Mouse (Mus musculus) bone marrow macrophage, adult 2 months (primary cell): ENCODE data around the gene Mxra8. TPM values are rescaled to one million over a fixed set of nuclear protein-coding genes. Genes with fewer than 3 reads are reported as not detected.

Experiments used
- H3K27ac ChIP-seq: 2 replicates; pipeline ENCODE4 v1.5.1; 2012; ENCODE audit warnings: low read depth, low read length; ENCODE audit not compliant: insufficient read depth
- H3K4me1 ChIP-seq: 2 replicates; pipeline ENCODE4 v1.6.1; 2012; ENCODE audit warnings: low read length; ENCODE audit not compliant: control insufficient read depth, insufficient read depth
- H3K4me3 ChIP-seq: 2 replicates; pipeline ENCODE4 v1.5.1; 2012; ENCODE audit warnings: mild to moderate bottlenecking, low read length, moderate library complexity; ENCODE audit not compliant: insufficient read depth
- CTCF ChIP-seq: IDR thresholded peaks from 2 replicates; pipeline ENCODE4 v1.5.1; 2012; ENCODE audit warnings: low read depth, mild to moderate bottlenecking, low read length, moderate library complexity
- POLR2A ChIP-seq: IDR thresholded peaks from 2 replicates; pipeline ENCODE4 v1.6.1; 2012; ENCODE audit warnings: mild to moderate bottlenecking, low read depth, low read length, borderline replicate concordance
- polyA plus RNA-seq: library from polyadenylated mRNA; stranded (reverse); fragments of >200 nt; gene quantifications from 2 replicates; pipeline ENCODE4 v1.2.4, GENCODE M21; 2012; ENCODE audit not compliant: missing spikeins, insufficient read depth, insufficient read length

Gene Mxra8
- polyA plus RNA-seq, 1 experiment: 1.2 TPM

GRCm38 (mm10) chr4:155833234-155833633 is 6.2 kb upstream of the Mxra8 start:
- Histone ChIP-seq H3K27ac (peak overlapping the region; percentile 52), H3K4me1 (peaks cover 33% of the 10 kb centered on the region), H3K4me3 (peak overlapping the region; percentile 91; the same call in 1 of the 2 replicates)
- no peak for TF ChIP-seq CTCF
- TF ChIP-seq POLR2A: no peak

DNA sequence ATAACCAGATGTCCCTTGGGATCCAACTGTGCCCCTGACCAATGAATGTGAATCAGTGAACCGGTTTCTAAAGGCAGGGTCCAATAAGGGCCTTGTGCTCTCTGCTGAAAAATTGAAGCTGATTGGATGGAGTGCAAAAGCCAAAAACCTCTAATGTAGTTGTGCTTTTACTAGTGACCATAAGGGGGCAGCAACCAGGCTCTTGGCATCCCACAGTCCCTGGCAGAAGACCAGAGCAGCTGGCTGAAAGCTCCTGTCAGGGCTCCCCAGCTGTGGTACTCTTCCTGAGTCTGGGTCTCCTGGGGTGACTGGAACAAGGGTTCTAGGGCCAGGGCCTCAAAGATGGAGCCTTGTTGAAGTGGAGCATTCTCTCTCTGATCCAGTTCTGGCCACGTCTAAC is 5.6 kb upstream of the Mxra8 start:
- H3K4me3 ChIP-seq: no peak overlapping the region
- peak overlapping the region; percentile 52; the same call in 1 of the 2 replicates for H3K27ac ChIP-seq
- TF ChIP-seq POLR2A (no peak), CTCF (no peak; the same call in 1 of the 2 replicates)
- peaks cover 33% of the 10 kb centered on the region for H3K4me1 ChIP-seq

GRCm38 (mm10) chr4:155837404-155838010 is 2.0 kb upstream of the Mxra8 start:
- peaks cover 32% of the 10 kb centered on the region for H3K4me1 ChIP-seq
- H3K4me3 ChIP-seq: no peak overlapping the region
- TF ChIP-seq POLR2A (no peak), CTCF (no peak)
- H3K27ac ChIP-seq: no peak overlapping the region

DNA sequence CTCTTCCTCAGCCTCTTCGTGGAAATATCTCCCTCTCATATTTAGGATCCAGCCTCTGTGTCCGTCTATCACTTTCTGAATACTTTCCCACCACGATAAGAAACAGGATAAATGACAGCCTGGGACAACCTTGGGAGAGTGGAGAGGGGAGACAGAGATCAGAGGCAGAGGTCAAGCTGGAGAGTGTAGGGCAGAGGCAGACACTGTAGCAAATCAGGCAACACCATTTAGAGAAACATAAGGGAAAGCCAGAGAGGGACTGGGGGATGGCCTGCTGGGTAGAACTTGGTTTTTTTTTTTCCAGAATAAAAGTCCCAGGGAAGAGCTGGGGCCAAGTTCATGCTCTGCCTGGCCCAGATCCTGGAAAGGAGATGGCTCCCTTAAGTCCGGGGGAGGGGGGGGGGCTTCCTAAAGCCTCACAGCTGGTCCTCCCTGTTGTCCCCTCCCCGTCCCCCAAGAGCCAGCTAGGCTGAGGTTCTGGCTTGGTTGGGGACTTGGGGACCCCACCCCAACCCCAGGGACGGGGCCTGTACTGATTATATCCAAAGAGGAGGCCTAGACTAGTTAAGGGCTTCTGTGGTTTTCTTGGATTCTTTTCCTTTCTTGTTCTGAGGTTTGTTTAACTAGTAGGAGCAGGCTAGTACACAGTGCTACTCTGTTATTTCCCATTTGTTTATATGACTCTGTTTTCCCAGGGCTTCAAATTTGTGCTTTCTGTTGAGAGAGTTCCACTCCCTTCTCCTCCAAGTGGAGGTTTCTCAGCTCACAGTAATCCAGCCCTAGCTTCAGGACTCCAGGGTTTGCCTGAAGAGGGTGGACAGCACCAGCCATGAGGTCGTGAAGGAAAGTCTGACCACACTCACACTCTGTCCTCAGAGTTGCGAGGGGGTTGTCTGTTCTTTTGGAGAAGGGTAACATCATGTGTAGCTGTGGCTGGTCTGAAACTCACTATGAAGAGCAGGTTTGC is 1.0 kb upstream of the Mxra8 start:
- no peak overlapping the region for H3K4me3 ChIP-seq
- peaks cover 22% of the 10 kb centered on the region for H3K4me1 ChIP-seq
- H3K27ac ChIP-seq: no peak overlapping the region
- TF ChIP-seq CTCF: no peak
- no peak for TF ChIP-seq POLR2A

DNA sequence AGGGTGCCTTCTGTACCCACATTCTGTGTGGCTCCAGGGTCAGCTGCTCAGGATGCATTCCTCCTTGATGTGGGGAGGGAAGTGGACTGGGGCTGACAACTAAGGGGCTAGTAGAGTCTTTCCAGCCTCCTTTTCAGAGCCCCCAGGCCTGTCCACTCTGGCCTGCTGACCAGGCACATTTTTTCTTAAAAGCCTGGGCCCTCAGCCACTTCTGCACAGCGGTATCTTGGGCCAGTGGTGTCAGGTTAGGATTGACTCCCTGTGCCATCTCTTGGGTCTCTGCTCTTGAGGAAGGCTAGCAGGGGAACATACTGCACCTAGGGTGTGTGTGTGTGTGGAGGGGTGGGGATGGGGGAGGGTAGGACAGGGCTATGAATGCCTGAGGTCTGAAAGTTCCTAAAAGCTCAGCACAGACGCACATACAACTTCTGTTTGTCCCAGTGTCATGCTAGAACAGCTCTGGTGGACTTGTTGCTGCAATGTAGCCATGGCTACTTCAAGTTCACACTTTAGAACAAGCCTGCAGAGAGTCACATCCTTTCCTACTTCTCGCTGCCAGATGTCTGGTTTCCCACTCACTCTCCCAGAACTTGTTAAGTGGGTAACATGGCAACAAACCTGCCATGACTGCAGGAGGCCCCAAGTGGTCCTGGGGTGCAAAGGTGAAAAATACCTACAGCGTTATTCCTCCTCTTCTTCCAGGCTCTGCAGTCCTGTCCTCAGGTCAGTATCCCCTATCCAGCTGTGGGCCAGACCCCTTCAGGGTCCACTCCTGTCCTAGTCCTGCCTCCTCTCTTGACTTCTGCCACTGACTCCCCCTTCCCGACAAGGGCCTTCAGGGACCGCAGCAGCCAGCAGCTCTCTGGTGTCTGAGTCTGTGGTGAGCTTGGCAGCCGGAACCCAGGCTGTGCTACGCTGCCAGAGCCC is 859 bp downstream of the Mxra8 start:
- peak overlapping the region; percentile 60 for H3K4me3 ChIP-seq
- no peak overlapping the region for H3K27ac ChIP-seq
- TF ChIP-seq CTCF (no peak), POLR2A (no peak)
- H3K4me1 ChIP-seq: peaks cover 17% of the 10 kb centered on the region

GRCm38 (mm10) chr4:155841003-155841454 is 1.5 kb downstream of the Mxra8 start:
- no peak overlapping the region for H3K27ac ChIP-seq
- no peak for TF ChIP-seq POLR2A
- TF ChIP-seq CTCF: no peak
- peak overlapping the region; percentile 60 for H3K4me3 ChIP-seq

DNA sequence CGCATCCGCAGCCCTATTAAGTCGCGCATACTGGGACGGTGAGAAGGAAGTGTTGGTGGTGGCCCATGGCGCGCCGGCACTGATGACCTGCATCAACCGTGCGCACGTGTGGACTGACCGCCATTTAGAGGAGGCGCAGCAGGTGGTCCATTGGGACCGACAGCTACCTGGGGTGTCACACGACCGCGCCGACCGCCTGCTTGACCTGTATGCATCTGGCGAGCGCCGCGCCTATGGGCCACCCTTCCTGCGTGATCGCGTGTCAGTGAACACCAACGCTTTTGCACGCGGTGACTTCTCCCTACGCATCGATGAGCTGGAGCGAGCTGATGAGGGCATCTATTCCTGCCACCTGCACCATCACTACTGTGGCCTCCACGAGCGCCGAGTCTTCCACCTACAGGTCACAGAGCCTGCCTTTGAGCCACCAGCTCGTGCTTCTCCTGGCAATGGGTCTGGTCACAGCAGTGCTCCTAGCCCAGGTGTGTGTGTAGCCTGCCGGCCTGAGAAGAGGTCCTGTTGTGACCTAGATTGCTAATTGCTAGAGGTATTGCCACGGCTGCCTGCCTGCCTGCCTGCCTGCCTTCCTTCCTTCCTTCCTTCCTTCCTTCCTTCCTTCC is 2.3 kb downstream of the Mxra8 start:
- H3K4me1 ChIP-seq: peaks cover 21% of the 10 kb centered on the region
- TF ChIP-seq CTCF (no peak), POLR2A (no peak)
- H3K4me3 ChIP-seq: no peak overlapping the region
- no peak overlapping the region for H3K27ac ChIP-seq

More at GRCm38 (mm10) chr4:155841003-155841454, 1.5 kb downstream of the Mxra8 start:
- peaks cover 17% of the 10 kb centered on the region for H3K4me1 ChIP-seq

- Histone ChIP-seq H3K4me1 (peaks cover 15% of the 10 kb centered on the region), H3K27ac (no peak overlapping the region), H3K4me3 (no peak overlapping the region)
- TF ChIP-seq CTCF (no peak), POLR2A (no peak)
Measured at GRCm38 (mm10) chr4:155843231-155843630, 3.8 kb downstream of the Mxra8 start.
